Mouse (Mus musculus) ES-E14 (cell line): Measurements from ENCODE around the gene Emp3.

Source experiments
- CHD2 ChIP-seq: IDR thresholded peaks from 2 replicates; pipeline ENCODE4 v1.6.1; 2014; ENCODE audit warnings: mild to moderate bottlenecking, low read depth, low read length, inconsistent platforms
- HCFC1 ChIP-seq: IDR thresholded peaks from 2 replicates; pipeline ENCODE4 v1.6.1; 2012; ENCODE audit warnings: low read length, inconsistent platforms, borderline replicate concordance; ENCODE audit not compliant: insufficient read depth

- TF ChIP-seq CHD2 (no peak), HCFC1 (no peak)
Observed at GRCm38 (mm10) chr7:45921950-45922600, 871 bp upstream of the Emp3 start.
